Mouse (Mus musculus): ENCODE measurements around the gene Pde8b.

Gene Pde8b

GRCm38 (mm10) chr13:95189111-95189510 is 61.0 kb downstream of the Pde8b start:
- Histone ChIP-seq H3K36me3 (ENCODE audit: control insufficient read depth, insufficient read depth, low read length, poor library complexity, severe bottlenecking) (no peaks in the 10 kb centered on the region), H3K27me3 (ENCODE audit: control insufficient read depth, insufficient read depth, low read length, poor library complexity, severe bottlenecking) (no peaks in the 10 kb centered on the region)
- DNase-seq (ENCODE audit: low read depth, low spot score): no peak

DNA sequence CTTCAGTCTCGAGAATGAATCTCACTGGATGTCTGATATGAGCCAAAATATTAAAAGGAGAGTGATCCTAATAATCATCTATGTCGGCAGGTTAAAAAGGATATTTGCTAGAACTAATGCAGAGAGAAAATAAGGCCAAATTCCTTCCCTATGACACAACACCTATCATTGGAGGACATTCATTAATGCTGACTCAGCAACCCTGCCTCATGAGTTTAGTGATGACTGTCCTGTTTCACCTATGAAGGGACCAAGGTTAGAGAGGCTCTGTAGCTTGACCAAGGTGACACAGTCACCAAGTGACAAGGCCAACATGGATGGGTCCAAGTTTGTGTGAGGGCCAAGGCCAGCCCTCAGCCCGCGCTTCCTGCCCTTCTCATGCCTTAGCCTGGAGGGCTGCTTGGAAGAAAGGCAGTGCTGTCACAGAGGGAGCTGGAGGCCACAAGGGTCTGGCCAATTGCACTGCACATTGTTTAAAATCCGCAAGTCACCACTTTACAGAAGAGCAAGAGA is 62.9 kb downstream of the Pde8b start:
- H3K27me3 ChIP-seq (ENCODE audit: control insufficient read depth, insufficient read depth, low read length, poor library complexity, severe bottlenecking): no peaks in the 10 kb centered on the region

GRCm38 (mm10) chr13:95186741-95187035 is 63.4 kb downstream of the Pde8b start:
- Histone ChIP-seq H3K36me3 (ENCODE audit: control insufficient read depth, insufficient read depth, low read length, poor library complexity, severe bottlenecking) (no peaks in the 10 kb centered on the region), H3K27me3 (ENCODE audit: control insufficient read depth, insufficient read depth, low read length, poor library complexity, severe bottlenecking) (no peaks in the 10 kb centered on the region)
- no peak for DNase-seq (ENCODE audit: low read depth, low spot score)

More for the DNA sequence above, 62.9 kb downstream of the Pde8b start:
- no peaks in the 10 kb centered on the region for H3K36me3 ChIP-seq (ENCODE audit: control insufficient read depth, insufficient read depth, low read length, poor library complexity, severe bottlenecking)
- no peak for DNase-seq (ENCODE audit: low read depth, low spot score)

DNA sequence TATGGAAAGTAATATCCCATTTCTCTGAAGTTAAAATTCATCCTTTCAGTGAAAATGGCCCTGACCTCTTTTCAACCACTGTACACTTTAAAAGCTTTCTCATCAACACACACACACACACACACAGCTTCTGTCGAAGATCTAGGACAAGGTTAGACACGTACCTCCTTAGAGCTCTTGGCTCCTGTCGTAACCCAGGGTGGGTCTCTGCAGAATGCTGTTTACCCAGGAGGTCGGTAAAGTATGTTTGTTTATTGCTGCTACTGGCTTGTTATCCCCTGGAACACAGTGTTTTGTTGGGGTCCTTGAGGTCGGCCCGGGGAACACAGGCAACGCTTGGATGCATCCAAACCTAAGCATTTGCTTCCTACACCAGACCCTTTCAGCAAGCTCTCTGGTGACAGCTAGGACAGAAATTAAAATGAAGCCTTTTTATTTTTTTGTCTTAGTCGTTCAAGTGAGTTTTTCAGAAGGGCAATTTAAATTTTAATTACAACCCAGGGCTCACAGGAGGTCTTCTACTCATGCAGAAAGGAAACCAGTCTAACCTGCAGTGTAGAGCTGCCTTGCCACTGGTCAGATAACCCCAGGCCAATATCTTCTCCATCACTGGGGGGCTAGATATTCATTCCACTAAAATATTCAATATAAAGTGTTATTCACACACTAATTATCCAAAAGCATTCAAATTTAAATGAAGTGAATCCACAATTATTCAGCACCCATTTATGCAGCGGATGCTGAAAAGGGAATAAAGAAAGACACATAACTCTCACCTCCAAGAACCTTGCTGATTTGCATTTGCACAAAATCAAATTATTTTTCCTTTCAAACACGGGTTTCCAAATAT is 64.0 kb downstream of the Pde8b start:
- no peak for DNase-seq (ENCODE audit: low read depth, low spot score)
- Histone ChIP-seq H3K36me3 (ENCODE audit: control insufficient read depth, insufficient read depth, low read length, poor library complexity, severe bottlenecking) (no peaks in the 10 kb centered on the region), H3K27me3 (ENCODE audit: control insufficient read depth, insufficient read depth, low read length, poor library complexity, severe bottlenecking) (no peaks in the 10 kb centered on the region)

DNA sequence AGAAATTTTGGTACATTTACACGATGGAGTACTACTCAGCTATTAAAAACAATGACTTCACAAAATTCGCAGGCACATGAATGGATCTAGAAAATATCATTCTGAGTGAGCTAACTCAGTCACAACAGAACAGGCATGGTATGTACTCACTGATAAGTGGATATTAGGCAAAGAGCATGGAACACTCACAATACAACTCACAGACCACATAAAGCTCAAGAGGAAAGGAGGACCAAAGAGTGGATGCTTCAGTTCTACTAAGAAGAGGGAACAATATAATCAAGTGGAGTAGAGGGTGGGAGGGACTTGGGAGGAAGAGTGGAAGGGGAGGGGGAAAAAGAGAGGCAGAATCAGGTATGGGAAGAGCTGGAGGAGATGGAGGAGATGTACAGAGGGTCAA is 66.5 kb downstream of the Pde8b start:
- Histone ChIP-seq H3K36me3 (ENCODE audit: control insufficient read depth, insufficient read depth, low read length, poor library complexity, severe bottlenecking) (no peaks in the 10 kb centered on the region), H3K27me3 (ENCODE audit: control insufficient read depth, insufficient read depth, low read length, poor library complexity, severe bottlenecking) (no peaks in the 10 kb centered on the region)
- no peak for DNase-seq (ENCODE audit: low read depth, low spot score)

GRCm38 (mm10) chr13:95180208-95180607 is 69.9 kb downstream of the Pde8b start:
- DNase-seq (ENCODE audit: low read depth, low spot score): no peak
- H3K36me3 ChIP-seq (ENCODE audit: control insufficient read depth, insufficient read depth, low read length, poor library complexity, severe bottlenecking): no peaks in the 10 kb centered on the region
- no peaks in the 10 kb centered on the region for H3K27me3 ChIP-seq (ENCODE audit: control insufficient read depth, insufficient read depth, low read length, poor library complexity, severe bottlenecking)

DNA sequence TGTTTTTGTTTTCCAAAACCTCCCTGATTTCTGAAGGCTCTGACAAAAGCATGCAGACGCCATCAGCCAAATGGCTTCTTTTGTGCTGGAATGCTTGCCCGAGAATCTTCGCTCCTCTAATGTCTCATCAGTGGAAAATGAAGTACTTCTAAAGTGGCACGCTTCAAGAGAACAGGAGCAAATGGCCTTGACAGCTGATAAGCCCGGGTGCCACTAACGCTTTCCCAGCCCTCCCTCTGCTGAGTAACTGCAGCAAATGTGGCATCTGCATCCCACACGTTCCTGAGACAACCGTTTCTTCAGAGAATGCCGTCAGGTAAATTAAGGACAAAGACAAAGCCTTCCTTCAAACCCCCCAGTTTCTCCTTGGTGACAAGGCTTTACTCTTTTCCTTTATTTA is 72.8 kb downstream of the Pde8b start:
- Histone ChIP-seq H3K36me3 (ENCODE audit: control insufficient read depth, insufficient read depth, low read length, poor library complexity, severe bottlenecking) (no peaks in the 10 kb centered on the region), H3K27me3 (ENCODE audit: control insufficient read depth, insufficient read depth, low read length, poor library complexity, severe bottlenecking) (no peaks in the 10 kb centered on the region)
- DNase-seq (ENCODE audit: low read depth, low spot score): no peak

DNA sequence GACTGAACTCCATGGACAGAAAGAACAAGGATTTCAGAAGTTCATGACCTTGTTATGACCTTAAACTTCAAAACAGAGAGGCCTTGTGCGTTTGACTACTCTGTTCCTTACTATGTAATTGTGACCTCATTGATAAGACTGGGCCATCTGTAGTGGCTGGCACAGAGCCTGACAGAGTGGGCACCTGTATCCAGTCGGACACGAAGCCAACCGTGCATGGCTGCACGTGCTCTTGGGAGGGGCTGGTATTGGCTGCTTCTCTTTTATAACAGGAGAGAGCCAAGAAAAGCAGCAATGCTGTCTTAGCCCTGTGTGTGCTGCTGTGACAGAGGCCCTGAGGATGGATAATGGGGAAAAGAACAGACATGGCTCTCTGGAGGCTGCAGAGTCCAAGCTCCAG is 73.7 kb downstream of the Pde8b start:
- Histone ChIP-seq H3K36me3 (ENCODE audit: control insufficient read depth, insufficient read depth, low read length, poor library complexity, severe bottlenecking) (no peaks in the 10 kb centered on the region), H3K27me3 (ENCODE audit: control insufficient read depth, insufficient read depth, low read length, poor library complexity, severe bottlenecking) (no peaks in the 10 kb centered on the region)

DNA sequence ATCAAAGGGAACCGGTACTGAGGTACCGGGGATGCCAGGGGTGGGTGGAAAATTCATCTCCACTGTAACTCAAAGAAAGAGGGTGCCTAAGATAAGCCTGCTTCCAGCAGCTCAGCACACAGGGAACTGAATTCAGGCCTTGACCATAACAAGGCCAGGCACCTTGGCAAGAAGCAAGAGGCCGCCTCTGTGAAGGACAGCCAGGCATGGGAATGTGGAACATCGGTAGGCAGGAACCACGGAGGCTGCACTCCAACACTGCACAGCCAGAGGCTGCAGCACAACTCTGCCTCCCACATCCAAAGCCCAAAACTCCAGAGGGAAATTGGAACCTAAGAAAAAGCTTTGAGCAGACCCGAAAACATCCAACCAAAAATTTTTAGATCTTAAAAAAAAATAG is 75.9 kb downstream of the Pde8b start:
- no peak for DNase-seq (ENCODE audit: low read depth, low spot score)
- H3K36me3 ChIP-seq (ENCODE audit: control insufficient read depth, insufficient read depth, low read length, poor library complexity, severe bottlenecking): no peaks in the 10 kb centered on the region
- no peaks in the 10 kb centered on the region for H3K27me3 ChIP-seq (ENCODE audit: control insufficient read depth, insufficient read depth, low read length, poor library complexity, severe bottlenecking)

More for the DNA sequence above, 73.7 kb downstream of the Pde8b start:
- no peak for DNase-seq (ENCODE audit: low read depth, low spot score)

- no peaks in the 10 kb centered on the region for H3K27me3 ChIP-seq (ENCODE audit: control insufficient read depth, insufficient read depth, low read length, poor library complexity, severe bottlenecking)
- DNase-seq (ENCODE audit: low read depth, low spot score): no peak
- H3K36me3 ChIP-seq (ENCODE audit: control insufficient read depth, insufficient read depth, low read length, poor library complexity, severe bottlenecking): no peaks in the 10 kb centered on the region
Measured at GRCm38 (mm10) chr13:95172346-95172745, 77.8 kb downstream of the Pde8b start.

GRCm38 (mm10) chr13:95160211-95160610 is 89.9 kb downstream of the Pde8b start:
- DNase-seq (ENCODE audit: low read depth, low spot score): no peak
- no peaks in the 10 kb centered on the region for H3K27me3 ChIP-seq (ENCODE audit: control insufficient read depth, insufficient read depth, low read length, poor library complexity, severe bottlenecking)
- no peaks in the 10 kb centered on the region for H3K36me3 ChIP-seq (ENCODE audit: control insufficient read depth, insufficient read depth, low read length, poor library complexity, severe bottlenecking)

DNA sequence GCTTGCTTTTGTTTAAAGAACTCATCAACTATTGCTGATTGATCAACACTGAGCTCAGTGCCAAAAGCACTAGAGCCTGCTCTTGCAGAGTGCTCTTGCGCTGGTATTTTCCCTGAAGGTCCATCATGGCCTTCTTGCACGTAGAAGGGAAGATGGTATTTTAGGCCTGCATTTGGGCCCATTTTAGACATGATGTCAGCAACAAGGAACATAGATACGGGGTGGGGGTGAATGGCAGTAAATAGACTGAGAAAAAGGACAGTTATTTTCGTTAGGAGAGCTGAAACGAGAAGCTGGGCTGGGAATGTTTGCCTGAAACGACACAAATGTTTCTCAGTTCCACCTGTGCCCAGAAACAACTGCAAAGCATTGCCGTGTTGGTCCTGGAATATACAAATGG is 91.2 kb downstream of the Pde8b start:
- Histone ChIP-seq H3K27me3 (ENCODE audit: control insufficient read depth, insufficient read depth, low read length, poor library complexity, severe bottlenecking) (no peaks in the 10 kb centered on the region), H3K36me3 (ENCODE audit: control insufficient read depth, insufficient read depth, low read length, poor library complexity, severe bottlenecking) (no peaks in the 10 kb centered on the region)
- DNase-seq (ENCODE audit: low read depth, low spot score): no peak

GRCm38 (mm10) chr13:95144746-95145145 is 105.4 kb downstream of the Pde8b start:
- no peaks in the 10 kb centered on the region for H3K36me3 ChIP-seq (ENCODE audit: control insufficient read depth, insufficient read depth, low read length, poor library complexity, severe bottlenecking)
- H3K27me3 ChIP-seq (ENCODE audit: control insufficient read depth, insufficient read depth, low read length, poor library complexity, severe bottlenecking): no peaks in the 10 kb centered on the region

GRCm38 (mm10) chr13:95140460-95141079 is 109.6 kb downstream of the Pde8b start:
- no peak for DNase-seq (ENCODE audit: low read depth, low spot score)
- H3K27me3 ChIP-seq (ENCODE audit: control insufficient read depth, insufficient read depth, low read length, poor library complexity, severe bottlenecking): no peaks in the 10 kb centered on the region
- no peaks in the 10 kb centered on the region for H3K36me3 ChIP-seq (ENCODE audit: control insufficient read depth, insufficient read depth, low read length, poor library complexity, severe bottlenecking)

More at GRCm38 (mm10) chr13:95144746-95145145, 105.4 kb downstream of the Pde8b start:
- DNase-seq (ENCODE audit: low read depth, low spot score): no peak

GRCm38 (mm10) chr13:95135326-95136150 is 114.6 kb downstream of the Pde8b start:
- Histone ChIP-seq H3K27me3 (ENCODE audit: control insufficient read depth, insufficient read depth, low read length, poor library complexity, severe bottlenecking) (no peaks in the 10 kb centered on the region), H3K36me3 (ENCODE audit: control insufficient read depth, insufficient read depth, low read length, poor library complexity, severe bottlenecking) (no peaks in the 10 kb centered on the region)
- DNase-seq (ENCODE audit: low read depth, low spot score): no peak
